Mouse (Mus musculus) small intestine, adult 2 months (tissue): ENCODE measurements around the gene Mtor.

Source experiments
- CTCF ChIP-seq: fragments of 200-500 bp; IDR thresholded peaks from 2 replicates; pipeline ENCODE4 v1.5.1; 2012; ENCODE audit warnings: low read depth, mild to moderate bottlenecking, control low read depth, inconsistent platforms, low read length, moderate library complexity, mixed read lengths; ENCODE audit not compliant: insufficient replicate concordance, insufficient read length; ENCODE audit errors: extremely low read depth
- POLR2A ChIP-seq: fragments of 200-500 bp; IDR thresholded peaks from 2 replicates; pipeline ENCODE4 v1.6.1; 2012; ENCODE audit warnings: low read depth, mild to moderate bottlenecking, control low read depth, inconsistent platforms, low read length, moderate library complexity

- TF ChIP-seq CTCF (no peak), POLR2A (no peak)
Measured at GRCm38 (mm10) chr4:148518235-148518795, 69.9 kb downstream of the Mtor start.
